Mouse (Mus musculus): ENCODE results near the gene Cfap46. TPM values are rescaled to one million over a fixed set of nuclear protein-coding genes. Genes with fewer than 3 reads are reported as not detected.

Gene Cfap46
- polyA plus RNA-seq, 2 experiments = 0.17 to 0.31 TPM

DNA sequence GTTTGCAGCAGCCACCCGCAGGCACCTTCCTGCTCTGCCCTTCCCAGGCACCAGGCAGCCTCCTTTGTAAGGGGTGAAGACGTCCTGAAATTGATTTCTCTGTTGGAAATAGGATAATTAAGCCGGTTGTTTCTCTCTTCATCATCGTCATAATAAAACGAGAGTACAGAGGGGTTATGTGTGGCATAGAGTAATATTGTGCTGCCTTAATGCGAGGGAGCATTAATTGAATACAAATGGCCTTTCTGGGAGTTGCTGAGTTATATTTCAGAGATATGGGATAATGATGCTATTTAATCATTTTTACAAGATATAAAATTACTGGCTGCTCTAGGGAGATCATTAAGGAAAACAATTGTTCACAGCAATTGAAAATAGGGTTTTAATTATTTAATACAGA, 88.3 kb downstream of the Cfap46 start:
- H3K9me3 ChIP-seq (ENCODE audit: control insufficient read depth, low read length) = no peaks in the 10 kb centered on the region
- no peak for ATAC-seq (ENCODE audit: low FRiP score, low read depth)
- DNase-seq (ENCODE audit: low spot score) = no peak
- H3K27ac ChIP-seq (replicated peaks; ENCODE audit: low read depth, low read length) = no peak overlapping the region
- H3K27me3 ChIP-seq (ENCODE audit: control insufficient read depth, insufficient read depth, low read length) = no peaks in the 10 kb centered on the region
- H3K4me2 ChIP-seq (replicated peaks; ENCODE audit: low read depth, low read length, severe bottlenecking) = no peak overlapping the region
- no peak overlapping the region for H3K4me3 ChIP-seq (replicated peaks; ENCODE audit: low read length)
- H3K36me3 ChIP-seq (ENCODE audit: control insufficient read depth, insufficient read depth, low read length) = no peaks in the 10 kb centered on the region
- no peaks in the 10 kb centered on the region for H3K4me1 ChIP-seq (ENCODE audit: control insufficient read depth, insufficient read depth, low read length)
- TF ChIP-seq POLR2A (IDR thresholded peaks at IDR 0.05; ENCODE audit: borderline replicate concordance, extremely low read depth, insufficient read depth, insufficient read length) = no peak
- WGBS = 47% methylated on average over 6 of the region's 6 CpGs
- no peak overlapping the region for H3K9ac ChIP-seq (ENCODE audit: low read depth, low read length, severe bottlenecking)

DNA sequence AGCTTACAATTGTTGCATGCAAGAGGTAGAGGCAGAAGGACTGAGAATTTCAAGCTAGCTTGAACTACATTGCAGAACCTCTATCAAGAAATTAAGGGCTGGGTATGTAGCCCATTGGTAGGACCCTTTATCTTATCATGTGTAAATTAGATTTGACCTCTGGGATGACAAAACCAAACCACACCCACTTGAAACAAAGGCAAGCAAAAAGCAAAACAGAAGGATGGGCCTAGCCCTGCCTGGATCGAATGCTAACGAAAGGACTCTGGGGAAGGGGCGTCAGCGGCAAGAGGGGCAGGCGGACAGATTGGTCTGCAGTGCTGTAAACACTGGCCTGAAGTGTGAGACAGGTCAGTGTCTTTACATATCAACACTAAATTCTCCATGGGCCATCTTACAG, 92.3 kb downstream of the Cfap46 start:
- Histone ChIP-seq H3K4me1 (ENCODE audit: control insufficient read depth, insufficient read depth, low read length) (no peaks in the 10 kb centered on the region), H3K4me3 (replicated peaks; ENCODE audit: low read length) (no peak overlapping the region), H3K4me2 (replicated peaks; ENCODE audit: low read depth, low read length, severe bottlenecking) (no peak overlapping the region), H3K9me3 (ENCODE audit: control insufficient read depth, low read length) (no peaks in the 10 kb centered on the region), H3K36me3 (ENCODE audit: control insufficient read depth, insufficient read depth, low read length) (no peaks in the 10 kb centered on the region), H3K9ac (ENCODE audit: low read depth, low read length, severe bottlenecking) (no peak overlapping the region), H3K27ac (replicated peaks; ENCODE audit: low read depth, low read length) (no peak overlapping the region), H3K27me3 (ENCODE audit: control insufficient read depth, insufficient read depth, low read length) (peaks cover 20% of the 10 kb centered on the region)
- ATAC-seq (ENCODE audit: low FRiP score, low read depth) = no peak
- 93% methylated on average over 5 of the region's 5 CpGs for WGBS
- DNase-seq (ENCODE audit: low spot score) = no peak
- no peak for TF ChIP-seq POLR2A (IDR thresholded peaks at IDR 0.05; ENCODE audit: borderline replicate concordance, extremely low read depth, insufficient read depth, insufficient read length)

DNA sequence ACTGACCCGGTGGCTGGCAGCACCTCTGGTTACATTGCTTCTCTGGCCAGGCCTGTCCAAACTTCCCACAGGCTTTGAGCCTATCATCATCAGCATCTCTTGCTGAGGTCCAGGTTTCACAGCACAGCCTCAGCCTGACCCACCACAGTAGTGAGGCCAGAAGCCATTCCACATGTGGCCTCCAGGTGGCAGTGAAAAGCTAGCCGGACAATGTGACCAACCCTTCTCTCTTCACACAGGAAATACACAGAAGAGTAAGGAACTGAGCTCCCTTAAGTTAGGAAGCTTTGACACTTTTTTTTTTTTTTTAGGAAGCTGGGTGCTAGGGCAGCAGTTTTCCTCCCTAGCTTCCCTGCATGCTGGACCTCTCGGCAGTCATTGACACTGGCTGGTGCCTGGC, 93.3 kb downstream of the Cfap46 start:
- ATAC-seq (ENCODE audit: low FRiP score, low read depth) (no peak; the same call in 1 of the 2 replicates), DNase-seq (ENCODE audit: low spot score) (no peak)
- H3K36me3 ChIP-seq (ENCODE audit: control insufficient read depth, insufficient read depth, low read length) = no peaks in the 10 kb centered on the region
- no peak overlapping the region for H3K27ac ChIP-seq (replicated peaks; ENCODE audit: low read depth, low read length)
- H3K4me1 ChIP-seq (ENCODE audit: control insufficient read depth, insufficient read depth, low read length) = no peaks in the 10 kb centered on the region
- no peak for TF ChIP-seq POLR2A (IDR thresholded peaks at IDR 0.05; ENCODE audit: borderline replicate concordance, extremely low read depth, insufficient read depth, insufficient read length)
- H3K9ac ChIP-seq (ENCODE audit: low read depth, low read length, severe bottlenecking) = no peak overlapping the region
- H3K4me2 ChIP-seq (replicated peaks; ENCODE audit: low read depth, low read length, severe bottlenecking) = no peak overlapping the region
- H3K9me3 ChIP-seq (ENCODE audit: control insufficient read depth, low read length) = no peaks in the 10 kb centered on the region
- peaks cover 30% of the 10 kb centered on the region for H3K27me3 ChIP-seq (ENCODE audit: control insufficient read depth, insufficient read depth, low read length)
- 36% methylated on average over 3 of the region's 3 CpGs for WGBS
- no peak overlapping the region for H3K4me3 ChIP-seq (replicated peaks; ENCODE audit: low read length)

DNA sequence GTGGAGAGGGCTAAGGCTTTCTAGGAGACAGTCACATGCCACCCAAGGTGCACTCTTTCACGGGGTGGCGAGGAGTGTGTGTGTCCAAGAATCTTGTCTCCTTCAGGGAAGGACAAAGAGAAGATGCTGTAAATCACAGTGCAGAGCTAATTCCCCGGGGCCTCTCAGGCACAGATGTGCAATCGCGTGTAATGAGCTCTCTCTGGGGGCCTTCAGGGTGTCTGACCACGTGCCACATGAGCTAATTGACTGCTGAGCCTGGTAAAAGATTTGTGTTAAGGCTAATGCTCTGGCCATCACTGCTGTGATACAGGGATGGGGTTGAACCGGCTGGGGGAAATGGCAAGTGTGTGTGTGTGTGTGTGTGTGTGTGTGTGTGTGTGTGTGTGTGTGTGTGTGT, 95.7 kb downstream of the Cfap46 start:
- WGBS = 11% methylated on average over 7 of the region's 7 CpGs
- Histone ChIP-seq H3K36me3 (ENCODE audit: control insufficient read depth, insufficient read depth, low read length) (no peaks in the 10 kb centered on the region), H3K4me3 (replicated peaks; ENCODE audit: low read length) (no peak overlapping the region), H3K4me2 (replicated peaks; ENCODE audit: low read depth, low read length, severe bottlenecking) (no peak overlapping the region), H3K9me3 (ENCODE audit: control insufficient read depth, low read length) (no peaks in the 10 kb centered on the region), H3K4me1 (ENCODE audit: control insufficient read depth, insufficient read depth, low read length) (peaks cover 7% of the 10 kb centered on the region; the same call in 1 of the 2 replicates), H3K27me3 (ENCODE audit: control insufficient read depth, insufficient read depth, low read length) (peaks cover 54% of the 10 kb centered on the region), H3K9ac (ENCODE audit: low read depth, low read length, severe bottlenecking) (no peak overlapping the region), H3K27ac (replicated peaks; ENCODE audit: low read depth, low read length) (no peak overlapping the region)
- DNase-seq (ENCODE audit: low spot score) = no peak
- no peak for ATAC-seq (ENCODE audit: low FRiP score, low read depth)
- TF ChIP-seq POLR2A (IDR thresholded peaks at IDR 0.05; ENCODE audit: borderline replicate concordance, extremely low read depth, insufficient read depth, insufficient read length) = no peak

DNA sequence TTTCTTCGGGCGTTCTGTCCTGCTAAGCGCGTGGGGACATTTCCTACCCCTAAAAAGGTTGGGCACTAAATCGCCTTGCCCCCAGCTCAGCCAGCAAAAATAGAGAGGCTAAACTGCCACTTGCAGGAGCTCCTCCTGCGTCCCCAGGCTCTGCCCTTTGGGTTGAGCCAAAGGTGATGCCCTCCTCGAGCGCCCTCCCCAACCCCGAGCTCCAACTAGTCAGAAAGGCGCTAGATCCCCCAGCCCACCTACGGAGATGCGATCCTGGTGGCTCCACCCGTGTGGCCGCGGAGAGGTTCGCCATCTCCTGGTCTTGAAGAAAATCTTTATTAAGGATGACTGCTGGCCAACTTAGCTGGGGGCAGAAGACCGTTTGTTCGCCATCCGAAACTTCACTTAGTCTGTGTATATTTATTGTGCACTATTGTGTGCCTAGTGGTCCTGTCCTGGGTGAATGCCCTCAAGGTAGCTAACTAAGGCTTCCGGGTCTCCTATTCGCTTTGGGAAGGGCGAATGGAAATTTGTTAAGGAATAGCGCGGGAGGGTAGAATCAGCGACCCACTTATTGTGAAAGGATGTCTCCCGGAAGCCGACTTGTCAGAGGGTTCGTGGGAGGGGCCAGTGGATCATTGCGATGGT, 98.3 kb downstream of the Cfap46 start:
- H3K9me3 ChIP-seq (ENCODE audit: control insufficient read depth, low read length) = no peaks in the 10 kb centered on the region
- no peak overlapping the region for H3K4me2 ChIP-seq (replicated peaks; ENCODE audit: low read depth, low read length, severe bottlenecking)
- ATAC-seq (ENCODE audit: low FRiP score, low read depth) = no peak
- H3K27ac ChIP-seq (replicated peaks; ENCODE audit: low read depth, low read length) = no peak overlapping the region
- no peak for DNase-seq (ENCODE audit: low spot score)
- H3K4me3 ChIP-seq (replicated peaks; ENCODE audit: low read length) = peak overlapping the region; percentile 16; the same call in 1 of the 2 replicates
- peaks cover 24% of the 10 kb centered on the region for H3K4me1 ChIP-seq (ENCODE audit: control insufficient read depth, insufficient read depth, low read length)
- H3K9ac ChIP-seq (ENCODE audit: low read depth, low read length, severe bottlenecking) = no peak overlapping the region
- no peak for TF ChIP-seq POLR2A (IDR thresholded peaks at IDR 0.05; ENCODE audit: borderline replicate concordance, extremely low read depth, insufficient read depth, insufficient read length)
- WGBS = 3% methylated on average over 29 of the region's 29 CpGs
- H3K27me3 ChIP-seq (ENCODE audit: control insufficient read depth, insufficient read depth, low read length) = peaks cover 80% of the 10 kb centered on the region
- H3K36me3 ChIP-seq (ENCODE audit: control insufficient read depth, insufficient read depth, low read length) = no peaks in the 10 kb centered on the region
